Mouse (Mus musculus): ENCODE measurements around the gene N4bp1. TPM values are rescaled to one million over a fixed set of nuclear protein-coding genes. Genes with fewer than 3 reads are reported as not detected.
A peak's percentile ranks its signal among the peaks of the same experiment; 100 is the strongest.

N4bp1 gene
- total and polyA plus RNA-seq, 3 experiments: 12.2 to 15.6 (median 12.8) TPM

DNA sequence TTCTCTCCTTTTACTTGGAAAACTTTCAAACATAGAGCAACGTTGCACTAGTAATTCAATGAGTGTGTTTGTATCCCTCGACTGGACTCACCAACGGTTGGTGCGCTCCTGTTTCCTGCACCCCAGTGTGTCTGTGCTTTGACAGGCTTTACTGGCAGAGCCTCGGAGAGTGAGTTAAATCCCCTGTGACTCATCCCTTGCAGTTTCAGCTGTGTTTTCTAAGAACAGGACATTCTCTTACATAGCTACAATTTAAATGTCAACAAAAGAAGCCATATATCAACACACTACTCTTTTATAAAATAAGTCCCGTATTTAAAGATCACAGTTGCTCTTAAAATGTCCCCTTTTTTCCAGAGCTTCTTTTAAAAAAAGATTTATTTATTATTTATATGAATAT is 65.6 kb downstream of the N4bp1 start:
- Histone ChIP-seq H3K9me3 (replicated peaks; ENCODE audit: low read length) (no peaks in the 10 kb centered on the region), H3K4me2 (ENCODE audit: insufficient read depth, low read depth, poor library complexity, severe bottlenecking) (no peak overlapping the region), H3K79me2 (replicated peaks; ENCODE audit: control insufficient read depth, extremely low read depth, insufficient read depth, poor library complexity, severe bottlenecking) (no peaks in the 10 kb centered on the region), H3K27ac (ENCODE audit: insufficient read depth, low read depth) (no peak overlapping the region), H3K4me1 (ENCODE audit: control insufficient read depth in 1 of 2, insufficient read depth in 2 of 2) (no peaks in the 10 kb centered on the region), H3K27me3 (replicated peaks) (peaks cover 1% of the 10 kb centered on the region), H3K4me3 (replicated peaks in 1 of 3; ENCODE audit: low read depth in 2 of 3, low read length in 2 of 3, poor library complexity in 1 of 3) (no peak overlapping the region), H3K9ac (ENCODE audit: insufficient read depth, low read depth) (no peak overlapping the region), H3K36me3 (replicated peaks in 1 of 2; ENCODE audit: control insufficient read depth in 1 of 2, insufficient read depth in 1 of 2, low read length in 1 of 2) (no peaks in the 10 kb centered on the region)
- DNase-seq (ENCODE audit: extremely low read depth): no peak
- in situ Hi-C loops (cut with MboI; ENCODE audit: low pct_ligation_motif_present, low pct_unique_long_range_greater_than_20kb, low sequenced_read_pairs): no loop called here
- dilution Hi-C loops (cut with MboI; ENCODE audit: extremely low pct_ligation_motif_present, extremely low pct_unique_long_range_greater_than_20kb, low sequenced_read_pairs): no loop called here
- TF ChIP-seq MEF2A (IDR thresholded peaks at IDR 0.05; ENCODE audit: borderline replicate concordance, low read depth, low read length) (no peak), USF2 (conservative IDR thresholded peaks at IDR 0.05; ENCODE audit: low read depth, low read length) (no peak)

DNA sequence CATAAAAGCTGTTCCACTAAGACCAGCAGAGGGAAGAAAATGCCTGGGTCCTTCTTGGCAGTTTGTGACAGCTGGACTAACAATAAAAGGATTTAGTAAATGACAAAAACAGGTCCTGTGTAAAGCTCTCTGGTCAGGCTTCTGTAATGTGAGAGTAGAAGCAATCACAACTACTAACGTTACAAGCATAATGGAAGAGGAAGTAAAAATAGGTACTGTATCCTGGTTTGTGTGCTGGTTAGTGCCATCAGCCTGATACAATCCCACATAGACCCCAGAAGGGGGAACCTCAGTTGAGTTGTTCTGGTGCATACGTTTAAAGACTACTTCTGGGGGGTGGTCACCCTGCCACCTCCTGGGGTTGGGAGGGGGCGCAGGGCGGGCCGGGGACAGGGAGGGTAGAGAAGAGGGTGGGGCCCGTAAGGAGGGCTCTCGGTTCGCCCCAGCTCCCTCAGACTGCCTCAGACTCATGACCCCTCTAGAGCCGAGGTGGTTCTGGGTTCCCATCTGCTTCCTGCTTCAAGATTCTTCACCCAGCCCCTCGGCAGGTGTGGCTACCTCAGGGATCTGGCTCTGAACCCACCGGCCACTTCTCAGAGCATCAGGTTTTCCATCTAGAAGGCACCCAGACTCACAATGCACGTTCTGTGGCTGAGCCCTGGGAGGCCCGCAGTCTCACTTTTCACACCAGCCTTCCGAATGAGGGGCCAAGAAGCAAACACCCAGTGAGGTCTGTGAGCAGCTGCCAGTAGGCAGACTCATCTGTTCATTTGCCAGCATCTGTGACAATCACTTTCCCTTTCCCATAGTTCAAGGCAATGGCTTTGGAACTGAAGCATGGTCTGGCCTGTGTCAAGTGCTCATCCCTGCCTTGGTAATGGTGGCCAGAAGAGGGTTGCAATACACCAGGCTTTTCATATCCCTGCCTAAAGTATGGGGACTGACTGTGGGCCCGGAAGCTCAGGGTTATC is 75.8 kb downstream of the N4bp1 start:
- H3K27me3 ChIP-seq (replicated peaks): peaks cover 2% of the 10 kb centered on the region
- no peak overlapping the region for H3K27ac ChIP-seq (ENCODE audit: insufficient read depth, low read depth)
- H3K36me3 ChIP-seq (replicated peaks in 1 of 2; ENCODE audit: control insufficient read depth in 1 of 2, insufficient read depth in 1 of 2, low read length in 1 of 2): no peaks in the 10 kb centered on the region
- DNase-seq (ENCODE audit: extremely low read depth): no peak
- H3K4me3 ChIP-seq (replicated peaks in 1 of 3; ENCODE audit: low read depth in 2 of 3, low read length in 2 of 3, poor library complexity in 1 of 3): no peak overlapping the region
- no peaks in the 10 kb centered on the region for H3K9me3 ChIP-seq (replicated peaks; ENCODE audit: low read length)
- no peak overlapping the region for H3K9ac ChIP-seq (ENCODE audit: insufficient read depth, low read depth)
- TF ChIP-seq NELFE (IDR thresholded peaks at IDR 0.05; ENCODE audit: low read depth, low read length) (no peak), RAD21 (IDR thresholded peaks at IDR 0.05; ENCODE audit: low read depth, low read length) (no peak), MAX (IDR thresholded peaks at IDR 0.05; ENCODE audit: low read length) (no peak), EP300 (IDR thresholded peaks at IDR 0.05; ENCODE audit: low read length) (no peak), POLR2A (IDR thresholded peaks at IDR 0.05; ENCODE audit: low read depth, low read length) (no peak), USF2 (conservative IDR thresholded peaks at IDR 0.05; ENCODE audit: low read depth, low read length) (no peak)
- dilution Hi-C loops (cut with MboI; ENCODE audit: extremely low pct_ligation_motif_present, extremely low pct_unique_long_range_greater_than_20kb, low sequenced_read_pairs) (no loop called here), in situ Hi-C loops (cut with MboI; ENCODE audit: low pct_ligation_motif_present, low pct_unique_long_range_greater_than_20kb, low sequenced_read_pairs) (no loop called here)
- H3K4me1 ChIP-seq (ENCODE audit: control insufficient read depth in 1 of 2, insufficient read depth in 2 of 2): peaks cover 0 to 13% of the 10 kb centered on the region in 2 experiments; a peak in 1 of 4 replicates
- H3K79me2 ChIP-seq (replicated peaks; ENCODE audit: control insufficient read depth, extremely low read depth, insufficient read depth, poor library complexity, severe bottlenecking): no peaks in the 10 kb centered on the region
- no peak overlapping the region for H3K4me2 ChIP-seq (ENCODE audit: insufficient read depth, low read depth, poor library complexity, severe bottlenecking)

DNA sequence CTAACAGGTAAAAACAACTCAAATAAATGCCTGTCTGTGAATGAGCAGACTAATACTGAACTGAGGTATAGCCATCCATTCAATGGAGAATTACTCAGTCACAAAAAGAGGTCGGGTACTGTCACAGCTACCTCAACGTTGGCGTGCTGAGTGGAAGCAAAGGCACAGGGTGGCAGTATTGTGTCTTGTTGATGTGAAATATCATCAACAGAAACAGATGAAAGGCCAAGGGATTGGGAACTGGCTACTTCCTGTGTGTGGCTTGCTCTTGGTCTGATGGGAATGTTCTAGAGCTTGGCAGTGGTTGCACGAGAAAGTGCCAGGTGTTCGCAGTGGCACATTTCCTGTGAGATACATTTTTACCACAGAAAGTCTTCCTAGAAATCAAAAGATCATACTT is 76.8 kb downstream of the N4bp1 start:
- H3K79me2 ChIP-seq (replicated peaks; ENCODE audit: control insufficient read depth, extremely low read depth, insufficient read depth, poor library complexity, severe bottlenecking): no peaks in the 10 kb centered on the region
- no peak overlapping the region for H3K4me3 ChIP-seq (replicated peaks in 1 of 3; ENCODE audit: low read depth in 2 of 3, low read length in 2 of 3, poor library complexity in 1 of 3)
- no peaks in the 10 kb centered on the region for H3K27me3 ChIP-seq (replicated peaks)
- H3K4me1 ChIP-seq (ENCODE audit: control insufficient read depth in 1 of 2, insufficient read depth in 2 of 2): peaks cover 0 to 13% of the 10 kb centered on the region in 2 experiments; a peak in 1 of 4 replicates
- H3K27ac ChIP-seq (ENCODE audit: insufficient read depth, low read depth): no peak overlapping the region
- no peak overlapping the region for H3K9ac ChIP-seq (ENCODE audit: insufficient read depth, low read depth)
- TF ChIP-seq RAD21 (IDR thresholded peaks at IDR 0.05; ENCODE audit: low read depth, low read length): peak; percentile 64
- TF ChIP-seq CTCF (conservative IDR thresholded peaks at IDR 0.05 in 1 of 2, IDR thresholded peaks at IDR 0.05 in 1 of 2; ENCODE audit: low read depth in 2 of 2, low read length in 2 of 2): peak in 1 of 2 experiments; percentile 64; a peak in 2 of 4 replicates
- TF ChIP-seq ZNF384 (IDR thresholded peaks at IDR 0.05; ENCODE audit: low read depth, low read length): no peak
- peak; percentile 77 for TF ChIP-seq SMC3 (IDR thresholded peaks at IDR 0.05; ENCODE audit: low read depth, low read length)
- TF ChIP-seq TCF12 (IDR thresholded peaks at IDR 0.05; ENCODE audit: low read depth, low read length): no peak
- peak; percentile 22 for TF ChIP-seq ZC3H11A (IDR thresholded peaks at IDR 0.05; ENCODE audit: low read depth, low read length)
- dilution Hi-C loops (cut with MboI; ENCODE audit: extremely low pct_ligation_motif_present, extremely low pct_unique_long_range_greater_than_20kb, low sequenced_read_pairs): no loop called here
- H3K36me3 ChIP-seq (replicated peaks in 1 of 2; ENCODE audit: control insufficient read depth in 1 of 2, insufficient read depth in 1 of 2, low read length in 1 of 2): no peaks in the 10 kb centered on the region
- in situ Hi-C loops (cut with MboI; ENCODE audit: low pct_ligation_motif_present, low pct_unique_long_range_greater_than_20kb, low sequenced_read_pairs): no loop called here
- no peak for DNase-seq (ENCODE audit: extremely low read depth)
- no peaks in the 10 kb centered on the region for H3K9me3 ChIP-seq (replicated peaks; ENCODE audit: low read length)
- no peak overlapping the region for H3K4me2 ChIP-seq (ENCODE audit: insufficient read depth, low read depth, poor library complexity, severe bottlenecking)

Data from CH12.LX (cell line).